Mouse (Mus musculus) kidney, adult 2 months (tissue): ENCODE measurements around the gene Abt1.

Experiments
- CTCF ChIP-seq: fragments of 200-500 bp; conservative IDR thresholded peaks from 2 replicates; pipeline ENCODE4 v1.5.1; 2011; ENCODE audit warnings: low read depth, mild to moderate bottlenecking, control low read depth, low read length, moderate library complexity, mixed read lengths; ENCODE audit not compliant: insufficient read depth, insufficient read length
- POLR2A ChIP-seq: fragments of 200-500 bp; IDR thresholded peaks from one replicate; pipeline ENCODE4 v1.6.1; 2011; ENCODE audit warnings: low read depth, low read length, control low read depth

DNA sequence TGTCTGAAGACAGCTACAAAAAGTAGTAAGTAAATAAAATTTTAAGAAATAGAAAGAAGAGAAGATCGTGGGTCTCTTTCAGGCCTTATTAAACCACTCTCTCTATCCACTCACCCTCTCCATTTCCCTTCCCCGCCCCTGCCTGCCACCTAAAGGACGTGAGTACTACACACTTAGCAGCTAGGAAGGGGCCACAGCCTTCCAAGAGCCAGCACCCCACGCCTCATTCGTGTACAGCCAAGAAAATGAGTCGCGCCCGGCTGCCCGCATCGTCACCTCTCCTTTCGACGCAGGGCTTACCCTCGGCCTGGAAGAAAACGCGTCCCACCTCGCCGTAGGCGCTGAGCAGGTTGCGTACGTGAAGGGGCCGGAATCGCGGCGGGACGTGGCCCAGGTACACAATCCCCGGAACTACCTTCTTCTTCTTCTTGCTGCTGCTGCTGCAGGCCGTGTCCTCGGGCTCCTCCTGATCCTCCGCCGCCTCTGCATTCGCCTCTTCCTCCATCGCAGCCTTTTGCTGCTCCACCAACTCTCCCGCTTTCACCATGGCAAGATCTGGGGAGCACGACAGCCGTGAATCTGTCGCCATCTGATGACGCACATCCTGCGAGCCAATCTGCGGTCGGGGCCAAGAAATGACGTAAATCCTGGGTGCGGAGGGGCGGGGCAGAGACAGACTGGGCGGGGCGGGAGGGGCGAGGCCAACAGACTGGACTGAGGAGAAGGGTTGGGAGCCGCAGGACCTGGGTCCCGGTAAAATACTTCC lies at the start of gene Abt1:
- TF ChIP-seq CTCF (no peak), POLR2A (peak; percentile 45)
